Mouse (Mus musculus) ES-E14 (cell line): ENCODE results near the gene Mtpn. TPM values are rescaled to one million over a fixed set of nuclear protein-coding genes. Genes with fewer than 3 reads are reported as not detected.

Experiments
- DNase-seq: peaks from one replicate; pipeline ENCODE4 v3.0.0-alpha.2; 2013; ENCODE audit warnings: low read depth, low spot score
- H3K27ac ChIP-seq: 2 replicates; pipeline ENCODE4 v1.5.1; 2012; ENCODE audit warnings: low read depth, mild to moderate bottlenecking, low read length, moderate library complexity, mixed read lengths; ENCODE audit not compliant: poor library complexity, insufficient read depth, severe bottlenecking
- H3K36me3 ChIP-seq: 2 replicates; pipeline ENCODE4 v1.6.1; 2012; ENCODE audit warnings: mild to moderate bottlenecking, low read length, moderate library complexity, mixed read lengths; ENCODE audit not compliant: control insufficient read depth, poor library complexity, insufficient read depth, severe bottlenecking
- H3K4me1 ChIP-seq, 2 experiments: fragments of 150-350 bp in 1 of 2; sonication (generic) in 1 of 2; 2 replicates each; pipeline ENCODE4 v1.6.1; 2012; ENCODE audit warnings: low read length in 2 of 2, mild to moderate bottlenecking in 1 of 2, mixed read lengths in 1 of 2; ENCODE audit not compliant: control insufficient read depth in 2 of 2, insufficient read depth in 2 of 2, poor library complexity in 1 of 2
- H3K4me3 ChIP-seq, 2 experiments: fragments of 150-350 bp in 1 of 2; sonication (generic) in 1 of 2; 2 replicates each; pipeline ENCODE4 v1.5.1; 2012; ENCODE audit warnings: low read length in 2 of 2, low read depth in 1 of 2, mild to moderate bottlenecking in 1 of 2, mixed read lengths in 1 of 2; ENCODE audit not compliant: insufficient read depth in 1 of 2, poor library complexity in 1 of 2, severe bottlenecking in 1 of 2
- H3K9ac ChIP-seq: 2 replicates; pipeline ENCODE4 v1.6.1; 2012; ENCODE audit warnings: low read depth, mild to moderate bottlenecking, low read length, mixed read lengths; ENCODE audit not compliant: poor library complexity, insufficient read depth, severe bottlenecking
- H3K9me3 ChIP-seq: fragments of 150-350 bp; sonication (generic); 2 replicates; pipeline ENCODE4 v1.6.1; 2012; ENCODE audit warnings: low read depth, mild to moderate bottlenecking, low read length; ENCODE audit not compliant: control insufficient read depth, insufficient read depth
- CHD2 ChIP-seq: IDR thresholded peaks from 2 replicates; pipeline ENCODE4 v1.6.1; 2014; ENCODE audit warnings: mild to moderate bottlenecking, low read depth, low read length, inconsistent platforms
- HCFC1 ChIP-seq: IDR thresholded peaks from 2 replicates; pipeline ENCODE4 v1.6.1; 2012; ENCODE audit warnings: low read length, inconsistent platforms, borderline replicate concordance; ENCODE audit not compliant: insufficient read depth
- MAFK ChIP-seq: IDR thresholded peaks from 2 replicates; pipeline ENCODE4 v1.6.1; 2014; ENCODE audit warnings: mild to moderate bottlenecking, low read depth, low read length, inconsistent platforms; ENCODE audit not compliant: insufficient read depth
- ZC3H11A ChIP-seq: IDR thresholded peaks from 2 replicates; pipeline ENCODE4 v1.6.1; 2012; ENCODE audit warnings: low read depth, mild to moderate bottlenecking, inconsistent platforms, low read length, borderline replicate concordance
- ZNF384 ChIP-seq: IDR thresholded peaks from 2 replicates; pipeline ENCODE4 v1.6.1; 2012; ENCODE audit warnings: low read depth, low read length, inconsistent platforms
- in situ Hi-C, 2 experiments: fragments of 600-800 bp; cut with MboI; formaldehyde crosslinking; loops; one replicate each; pipeline ENCODE4 v1.15.1; 2025; ENCODE audit warnings: low sequenced_read_pairs in 2 of 2, inconsistent platforms in 1 of 2; ENCODE audit not compliant: unreplicated experiment in 2 of 2
- total RNA-seq: library from RNA; depleted of rRNA; stranded (reverse); fragments of 300-350 nt; gene quantifications from 2 replicates; pipeline ENCODE4 v1.2.3, GENCODE M21; 2012; rRNA removed

Gene Mtpn
- 62.1 and 90.0 TPM in 2 replicates for total RNA-seq

DNA sequence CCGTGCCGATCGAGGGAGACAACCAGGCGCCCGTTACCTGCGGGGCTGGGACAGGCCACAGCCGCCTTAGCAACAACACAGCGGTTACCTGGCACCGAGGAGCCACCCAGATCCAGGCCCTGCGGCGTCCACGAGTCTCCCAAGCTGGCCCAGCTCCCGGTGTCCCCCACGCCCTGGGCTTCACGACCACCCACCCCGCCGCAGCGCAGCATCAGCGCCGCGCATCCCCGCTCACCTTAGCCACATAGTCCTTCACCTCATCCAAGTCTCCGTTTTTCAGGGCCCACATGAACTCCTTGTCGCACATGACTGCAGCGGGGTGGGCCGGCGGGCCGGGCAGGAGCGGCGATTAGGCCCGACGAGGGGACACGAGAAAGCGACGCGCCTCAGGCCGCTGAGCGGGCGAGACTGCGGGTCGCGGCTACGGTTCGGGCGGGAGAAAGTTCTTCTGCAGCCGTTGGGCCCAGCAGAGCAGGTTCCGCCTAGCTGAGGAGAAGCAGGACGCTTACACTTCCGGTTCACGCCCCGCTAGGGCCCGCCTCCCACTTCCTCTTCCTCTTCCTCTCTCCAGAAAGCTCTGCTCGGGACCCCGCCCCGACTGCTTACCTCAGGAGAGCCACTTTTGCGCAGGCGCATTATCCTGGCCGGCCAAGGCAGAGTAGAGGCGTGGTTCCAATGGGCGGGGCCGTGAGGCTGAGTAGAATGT lies at the start of gene Mtpn:
Gene Mtpn (minus strand): TSS at position 585 of the 706 bp plus-strand sequence.
- H3K9ac ChIP-seq, result peak within 1 kb of the TSS; percentile 79
- no peak for TF ChIP-seq ZNF384
- no peak for TF ChIP-seq MAFK
- no peak for TF ChIP-seq ZC3H11A
- no peak for TF ChIP-seq HCFC1
- no peak for TF ChIP-seq CHD2
- in situ Hi-C loops, result no loop called here
- no peaks in the 10 kb centered on the region for H3K9me3 ChIP-seq
- H3K4me3 ChIP-seq, result peak within 1 kb of the TSS; percentile 81 to 98
- peak; percentile 99 for DNase-seq
- peaks cover 0 to 6% of the 10 kb centered on the region in 2 experiments; a peak in 2 of 4 replicates for H3K4me1 ChIP-seq
- peak within 1 kb of the TSS; percentile 13 for H3K27ac ChIP-seq
- no peaks in the 10 kb centered on the region for H3K36me3 ChIP-seq

GRCm38 (mm10) chr6:35568731-35569130 lies 29.0 kb upstream of the Mtpn start:
- Histone ChIP-seq H3K36me3 (no peaks in the 10 kb centered on the region), H3K4me1 (no peaks in the 10 kb centered on the region), H3K9ac (no peak overlapping the region), H3K27ac (no peak overlapping the region), H3K4me3 (no peak overlapping the region), H3K9me3 (no peaks in the 10 kb centered on the region)
- TF ChIP-seq ZNF384 (no peak), MAFK (no peak), HCFC1 (no peak), CHD2 (no peak), ZC3H11A (no peak)
- no peak for DNase-seq
- in situ Hi-C loops, result no loop called here

DNA sequence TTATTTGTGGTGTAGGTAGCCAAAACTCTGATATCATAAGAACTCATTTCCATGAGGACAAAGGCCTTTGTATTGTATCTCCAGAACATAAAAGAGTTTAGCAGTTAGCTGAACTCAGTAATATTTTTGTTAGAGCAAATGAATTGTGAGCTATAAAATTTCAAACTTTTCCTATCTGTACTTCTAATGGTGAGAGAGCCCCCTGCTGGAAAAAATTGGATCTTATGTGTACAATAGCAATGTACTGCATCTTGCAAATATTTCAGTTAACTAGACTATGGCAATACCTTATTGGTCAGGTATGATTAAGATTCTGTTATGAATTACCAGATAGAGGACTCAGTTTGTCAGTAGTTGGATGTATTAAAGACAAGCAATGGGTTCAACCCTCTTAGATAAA lies 28.1 kb upstream of the Mtpn start:
- no peak overlapping the region for H3K9ac ChIP-seq
- H3K4me1 ChIP-seq, result no peaks in the 10 kb centered on the region
- in situ Hi-C loops, result no loop called here
- no peak for TF ChIP-seq CHD2
- TF ChIP-seq HCFC1, result no peak
- no peak for TF ChIP-seq MAFK
- no peak for TF ChIP-seq ZC3H11A
- TF ChIP-seq ZNF384, result no peak
- no peak overlapping the region for H3K27ac ChIP-seq
- DNase-seq, result peak; percentile 13
- no peak overlapping the region for H3K4me3 ChIP-seq
- no peaks in the 10 kb centered on the region for H3K36me3 ChIP-seq
- H3K9me3 ChIP-seq, result no peaks in the 10 kb centered on the region

DNA sequence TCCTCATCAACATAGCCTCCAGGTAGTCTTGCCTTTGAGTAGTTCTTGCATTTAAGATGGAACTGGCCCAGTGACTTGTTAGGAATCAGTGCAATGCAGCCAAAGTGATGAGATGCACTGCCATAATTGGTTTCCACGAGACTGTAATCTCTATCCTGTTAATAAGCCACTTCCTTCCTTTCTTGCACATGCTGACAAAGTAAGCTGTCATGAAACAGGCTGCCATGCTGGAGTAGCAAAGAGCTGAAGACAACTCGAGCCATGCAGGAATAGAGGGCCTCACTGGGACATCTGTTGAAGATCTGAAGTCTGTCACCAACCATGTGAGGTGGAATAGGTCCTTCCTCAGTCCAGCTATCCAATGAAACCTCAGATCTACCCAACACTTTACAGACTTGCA lies 20.3 kb upstream of the Mtpn start:
- Histone ChIP-seq H3K27ac (no peak overlapping the region), H3K4me1 (no peaks in the 10 kb centered on the region), H3K9me3 (no peaks in the 10 kb centered on the region), H3K36me3 (no peaks in the 10 kb centered on the region), H3K9ac (no peak overlapping the region), H3K4me3 (no peak overlapping the region)
- in situ Hi-C loops, result no loop called here
- TF ChIP-seq MAFK (no peak), ZC3H11A (no peak), ZNF384 (no peak), CHD2 (no peak)
- no peak for DNase-seq
